Mouse (Mus musculus): Measurements from ENCODE around the gene Adamts3. TPM values are rescaled to one million over a fixed set of nuclear protein-coding genes. Genes with fewer than 3 reads are reported as not detected.

Adamts3 gene
- polyA plus RNA-seq, 1 experiment: 0.46 TPM

- TF ChIP-seq POLR2A (IDR thresholded peaks at IDR 0.05; ENCODE audit: low read depth, low read length) (no peak), CTCF (IDR thresholded peaks at IDR 0.05; ENCODE audit: extremely low read depth, insufficient read length, insufficient replicate concordance, low read depth, low read length) (no peak)
- Histone ChIP-seq H3K4me1 (ENCODE audit: control insufficient read depth, insufficient read depth, insufficient read length, low read length) (no peaks in the 10 kb centered on the region), H3K27ac (ENCODE audit: insufficient read depth, low read depth, low read length) (no peak overlapping the region), H3K36me3 (ENCODE audit: control insufficient read depth, insufficient read depth, low read length) (no peaks in the 10 kb centered on the region), H3K27me3 (ENCODE audit: control insufficient read depth, insufficient read depth, low read length) (no peaks in the 10 kb centered on the region), H3K4me3 (ENCODE audit: low read depth, low read length) (no peak overlapping the region)
- 28% methylated on average over 2 of the region's 2 CpGs for WGBS
Measured at GRCm38 (mm10) chr5:89872661-89873060, 10.5 kb downstream of the Adamts3 start.

- no peak for TF ChIP-seq POLR2A (IDR thresholded peaks at IDR 0.05; ENCODE audit: low read depth, low read length)
- no peak for TF ChIP-seq CTCF (IDR thresholded peaks at IDR 0.05; ENCODE audit: extremely low read depth, insufficient read length, insufficient replicate concordance, low read depth, low read length)
- no peaks in the 10 kb centered on the region for H3K27me3 ChIP-seq (ENCODE audit: control insufficient read depth, insufficient read depth, low read length)
- 71% methylated on average over 4 of the region's 4 CpGs for WGBS
Measured at GRCm38 (mm10) chr5:89859603-89860002, 23.5 kb downstream of the Adamts3 start.

GRCm38 (mm10) chr5:89858837-89859236, 24.3 kb downstream of the Adamts3 start:
- TF ChIP-seq POLR2A (IDR thresholded peaks at IDR 0.05; ENCODE audit: low read depth, low read length): no peak
- TF ChIP-seq CTCF (IDR thresholded peaks at IDR 0.05; ENCODE audit: extremely low read depth, insufficient read length, insufficient replicate concordance, low read depth, low read length): no peak
- Histone ChIP-seq H3K27me3 (ENCODE audit: control insufficient read depth, insufficient read depth, low read length) (no peaks in the 10 kb centered on the region), H3K4me1 (ENCODE audit: control insufficient read depth, insufficient read depth, insufficient read length, low read length) (no peaks in the 10 kb centered on the region), H3K27ac (ENCODE audit: insufficient read depth, low read depth, low read length) (no peak overlapping the region), H3K36me3 (ENCODE audit: control insufficient read depth, insufficient read depth, low read length) (no peaks in the 10 kb centered on the region), H3K4me3 (ENCODE audit: low read depth, low read length) (no peak overlapping the region)
- 91% methylated on average over 1 of the region's 1 CpGs for WGBS

More at GRCm38 (mm10) chr5:89859603-89860002, 23.5 kb downstream of the Adamts3 start:
- Histone ChIP-seq H3K36me3 (ENCODE audit: control insufficient read depth, insufficient read depth, low read length) (no peaks in the 10 kb centered on the region), H3K27ac (ENCODE audit: insufficient read depth, low read depth, low read length) (no peak overlapping the region), H3K4me3 (ENCODE audit: low read depth, low read length) (no peak overlapping the region), H3K4me1 (ENCODE audit: control insufficient read depth, insufficient read depth, insufficient read length, low read length) (no peaks in the 10 kb centered on the region)

DNA sequence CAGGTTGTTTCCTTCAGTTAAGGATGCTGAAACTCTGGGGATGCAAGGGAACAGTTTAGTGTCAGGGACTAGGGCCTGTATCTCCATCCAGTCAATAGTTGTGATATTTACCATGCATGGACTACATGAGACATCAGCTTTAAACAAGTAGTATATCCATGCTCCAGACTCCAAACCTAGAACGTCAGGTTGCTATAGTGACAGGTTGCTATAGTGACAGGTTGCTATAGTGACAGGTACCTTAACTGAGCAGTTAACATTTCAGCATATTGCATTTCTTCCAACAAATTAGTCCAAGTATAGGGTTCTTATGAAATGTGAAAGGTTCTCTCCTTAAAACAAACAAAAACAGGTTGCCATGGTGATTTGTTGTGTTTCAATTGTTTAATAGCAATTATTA, 36.6 kb downstream of the Adamts3 start:
- H3K27me3 ChIP-seq (ENCODE audit: control insufficient read depth, insufficient read depth, low read length): no peaks in the 10 kb centered on the region
- no peak for TF ChIP-seq CTCF (IDR thresholded peaks at IDR 0.05; ENCODE audit: extremely low read depth, insufficient read length, insufficient replicate concordance, low read depth, low read length)
- no peak for TF ChIP-seq POLR2A (IDR thresholded peaks at IDR 0.05; ENCODE audit: low read depth, low read length)
- no peaks in the 10 kb centered on the region for H3K4me1 ChIP-seq (ENCODE audit: control insufficient read depth, insufficient read depth, insufficient read length, low read length)
- no peak overlapping the region for H3K4me3 ChIP-seq (ENCODE audit: low read depth, low read length)
- 43% methylated on average over 1 of the region's 1 CpGs for WGBS
- no peaks in the 10 kb centered on the region for H3K36me3 ChIP-seq (ENCODE audit: control insufficient read depth, insufficient read depth, low read length)
- no peak overlapping the region for H3K27ac ChIP-seq (ENCODE audit: insufficient read depth, low read depth, low read length)

GRCm38 (mm10) chr5:89844354-89844753, 38.8 kb downstream of the Adamts3 start:
- TF ChIP-seq CTCF (IDR thresholded peaks at IDR 0.05; ENCODE audit: extremely low read depth, insufficient read length, insufficient replicate concordance, low read depth, low read length): no peak
- no peak for TF ChIP-seq POLR2A (IDR thresholded peaks at IDR 0.05; ENCODE audit: low read depth, low read length)
- Histone ChIP-seq H3K4me1 (ENCODE audit: control insufficient read depth, insufficient read depth, insufficient read length, low read length) (no peaks in the 10 kb centered on the region), H3K27ac (ENCODE audit: insufficient read depth, low read depth, low read length) (no peak overlapping the region), H3K36me3 (ENCODE audit: control insufficient read depth, insufficient read depth, low read length) (no peaks in the 10 kb centered on the region), H3K4me3 (ENCODE audit: low read depth, low read length) (no peak overlapping the region), H3K27me3 (ENCODE audit: control insufficient read depth, insufficient read depth, low read length) (no peaks in the 10 kb centered on the region)
- WGBS: 13% methylated on average over 5 of the region's 5 CpGs

DNA sequence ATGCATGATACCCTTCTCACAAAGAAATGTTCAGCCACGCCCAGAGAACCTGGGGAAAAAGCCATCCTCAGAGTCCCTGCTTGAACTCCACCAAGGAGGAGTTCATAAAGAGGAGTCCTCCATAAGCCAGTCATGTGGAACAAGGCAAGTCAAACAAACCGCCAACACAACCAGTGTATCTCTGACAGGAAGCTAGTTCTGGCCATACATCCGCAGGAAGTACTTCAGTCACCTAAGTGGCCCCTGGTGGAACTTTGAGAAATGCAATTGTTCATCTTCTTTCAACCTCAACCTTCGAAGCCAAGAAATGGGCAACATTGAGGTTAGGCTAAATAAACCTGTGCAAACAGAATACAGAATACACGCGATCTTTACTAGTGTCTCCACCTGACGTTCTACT, 39.7 kb downstream of the Adamts3 start:
- H3K4me1 ChIP-seq (ENCODE audit: control insufficient read depth, insufficient read depth, insufficient read length, low read length): no peaks in the 10 kb centered on the region
- no peaks in the 10 kb centered on the region for H3K27me3 ChIP-seq (ENCODE audit: control insufficient read depth, insufficient read depth, low read length)
- TF ChIP-seq POLR2A (IDR thresholded peaks at IDR 0.05; ENCODE audit: low read depth, low read length) (no peak), CTCF (IDR thresholded peaks at IDR 0.05; ENCODE audit: extremely low read depth, insufficient read length, insufficient replicate concordance, low read depth, low read length) (no peak)
- 77% methylated on average over 7 of the region's 7 CpGs for WGBS
- H3K36me3 ChIP-seq (ENCODE audit: control insufficient read depth, insufficient read depth, low read length): no peaks in the 10 kb centered on the region
- H3K27ac ChIP-seq (ENCODE audit: insufficient read depth, low read depth, low read length): no peak overlapping the region
- H3K4me3 ChIP-seq (ENCODE audit: low read depth, low read length): no peak overlapping the region

GRCm38 (mm10) chr5:89839627-89840026, 43.5 kb downstream of the Adamts3 start:
- TF ChIP-seq POLR2A (IDR thresholded peaks at IDR 0.05; ENCODE audit: low read depth, low read length): no peak
- no peak; the same call in 1 of the 2 replicates for TF ChIP-seq CTCF (IDR thresholded peaks at IDR 0.05; ENCODE audit: extremely low read depth, insufficient read length, insufficient replicate concordance, low read depth, low read length)
- no peaks in the 10 kb centered on the region for H3K36me3 ChIP-seq (ENCODE audit: control insufficient read depth, insufficient read depth, low read length)
- no peaks in the 10 kb centered on the region for H3K4me1 ChIP-seq (ENCODE audit: control insufficient read depth, insufficient read depth, insufficient read length, low read length)
- no peaks in the 10 kb centered on the region for H3K27me3 ChIP-seq (ENCODE audit: control insufficient read depth, insufficient read depth, low read length)
- H3K4me3 ChIP-seq (ENCODE audit: low read depth, low read length): no peak overlapping the region
- 54% methylated on average over 4 of the region's 4 CpGs for WGBS
- H3K27ac ChIP-seq (ENCODE audit: insufficient read depth, low read depth, low read length): no peak overlapping the region

Data from small intestine, adult 2 months (tissue).